Mouse (Mus musculus) CH12.LX (cell line): ENCODE data around the gene Tmem259.
A peak's percentile ranks its signal among the peaks of the same experiment; 100 is the strongest.

Source experiments
- CHD2 ChIP-seq: IDR thresholded peaks from 2 replicates; pipeline ENCODE4 v1.6.1; 2011; ENCODE audit warnings: low read length, improper control_type of control experiment
- CTCF ChIP-seq, 2 experiments: IDR thresholded peaks in 1 of 2; conservative IDR thresholded peaks in 1 of 2; 2 replicates each; pipeline ENCODE4 v1.5.1; 2011 to 2012; ENCODE audit warnings: low read depth in 2 of 2, low read length in 2 of 2, improper control_type of control experiment in 1 of 2, inconsistent platforms in 1 of 2, mild to moderate bottlenecking in 1 of 2, moderate library complexity in 1 of 2
- EP300 ChIP-seq: IDR thresholded peaks from 2 replicates; pipeline ENCODE4 v1.6.1; 2011; ENCODE audit warnings: low read length, improper control_type of control experiment
- ETS1 ChIP-seq: conservative IDR thresholded peaks from 2 replicates; pipeline ENCODE4 v1.6.1; 2012; ENCODE audit warnings: low read depth, mild to moderate bottlenecking, inconsistent platforms, low read length, improper control_type of control experiment, moderate library complexity
- HCFC1 ChIP-seq: IDR thresholded peaks from 2 replicates; pipeline ENCODE4 v1.6.1; 2012; ENCODE audit warnings: low read depth, mild to moderate bottlenecking, inconsistent platforms, low read length, improper control_type of control experiment
- IRF4 ChIP-seq: IDR thresholded peaks from 2 replicates; pipeline ENCODE4 v1.6.1; 2014; ENCODE audit warnings: low read depth, mild to moderate bottlenecking, inconsistent platforms, low read length, improper control_type of control experiment
- MAX ChIP-seq: IDR thresholded peaks from 2 replicates; pipeline ENCODE4 v1.6.1; 2011; ENCODE audit warnings: low read length, improper control_type of control experiment
- POLR2A ChIP-seq: IDR thresholded peaks from 2 replicates; pipeline ENCODE4 v1.6.1; 2011; ENCODE audit warnings: low read depth, mild to moderate bottlenecking, improper control_type of control experiment, low read length
- POLR2AphosphoS2 ChIP-seq: IDR thresholded peaks from 2 replicates; pipeline ENCODE4 v1.6.1; 2011; ENCODE audit warnings: low read depth, low read length, improper control_type of control experiment

GRCm38 (mm10) chr10:79958140-79958816, 25.9 kb downstream of the Tmem259 start:
- TF ChIP-seq EP300 (no peak), CTCF (conservative IDR thresholded peaks at IDR 0.05 in 1 of 2, IDR thresholded peaks at IDR 0.05 in 1 of 2; ENCODE audit: low read depth in 2 of 2, low read length in 2 of 2) (peak; percentile 68 to 99; a peak in 3 of 4 replicates), IRF4 (peak; percentile 59), MAX (peak; percentile 77), CHD2 (0 out of 2 replicates have a peak, but pooled peaks have one; percentile 4), ETS1 (no peak), POLR2A (no peak), POLR2AphosphoS2 (no peak), HCFC1 (peak; percentile 28; the same call in 1 of the 2 replicates)
